Mouse (Mus musculus) NIH3T3 (cell line): ENCODE measurements around the gene Lrg1.
A peak's percentile ranks its signal among the peaks of the same experiment; 100 is the strongest.

Experiments used
- DNase-seq: peaks from one replicate; pipeline ENCODE4 v3.0.0-alpha.2; 2012; ENCODE audit warnings: low read depth

Lrg1 gene

DNA sequence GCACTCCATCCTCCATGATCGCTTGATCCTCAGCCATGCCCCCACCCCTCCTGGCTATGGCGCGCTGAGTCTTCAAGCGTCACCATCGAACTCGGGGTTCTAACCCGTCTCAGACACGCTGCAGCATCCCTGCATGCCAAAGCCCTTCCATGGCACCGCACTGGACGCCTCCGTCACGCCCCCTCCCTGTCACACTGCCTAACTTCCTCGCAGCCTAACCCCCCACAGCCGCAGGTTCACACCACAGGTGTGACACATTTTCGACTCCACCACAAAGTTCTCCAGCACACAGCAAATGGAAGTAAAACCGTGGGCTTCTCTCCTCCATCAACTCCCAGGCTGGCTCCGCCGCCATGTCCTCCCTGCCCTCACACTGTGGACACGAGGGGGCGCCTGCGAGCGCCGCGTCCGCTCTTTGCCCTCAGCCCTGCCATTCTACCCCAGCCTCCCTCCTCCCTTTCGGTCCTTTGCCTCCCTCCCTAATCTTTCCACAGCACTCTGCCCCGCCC, 12.7 kb upstream of the Lrg1 start:
- DNase-seq = peak; percentile 82

DNA sequence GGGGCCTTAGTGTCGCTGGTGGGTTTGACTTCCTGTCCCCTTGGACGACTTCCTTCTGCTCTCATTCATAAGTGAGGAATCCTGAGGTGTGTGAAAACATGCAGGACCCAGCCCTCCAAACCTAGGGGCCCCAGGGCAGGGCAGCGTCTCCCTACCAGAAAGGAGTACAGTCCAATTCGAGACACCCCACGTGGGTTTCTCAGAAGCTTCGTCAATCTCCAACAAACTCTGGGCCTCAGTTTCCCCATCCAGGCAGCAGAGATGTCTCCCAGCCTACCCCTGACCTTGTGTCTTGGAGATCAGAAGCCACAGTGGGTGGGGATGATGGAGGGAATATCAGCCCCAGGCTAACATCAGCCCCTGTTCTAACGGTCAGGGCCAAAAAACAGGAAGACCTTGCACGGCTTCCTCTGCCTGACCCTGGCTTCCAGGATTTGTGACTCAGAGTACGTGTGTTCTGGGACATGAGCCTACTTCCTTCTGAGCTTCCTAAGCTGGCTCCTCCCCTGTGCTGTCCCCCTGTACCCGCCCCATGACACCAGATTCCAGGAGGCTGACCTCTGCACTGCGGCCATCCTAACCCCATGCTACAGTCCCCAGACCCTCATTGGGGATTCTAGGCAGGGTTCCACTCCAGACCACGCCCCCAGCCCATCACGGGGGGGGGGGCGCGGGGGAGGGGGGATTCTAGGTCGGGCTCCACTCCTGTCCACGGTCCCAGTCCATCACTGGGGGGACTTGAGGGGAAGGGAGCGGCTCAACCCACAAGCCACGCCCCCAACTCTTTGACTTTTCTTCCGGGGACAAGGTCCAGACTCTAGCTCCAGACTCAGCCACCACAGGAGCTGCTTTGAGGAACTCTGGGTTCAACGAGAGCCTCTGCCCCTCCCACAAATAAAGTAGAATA, 11.9 kb upstream of the Lrg1 start:
- DNase-seq = peak; percentile 49

DNA sequence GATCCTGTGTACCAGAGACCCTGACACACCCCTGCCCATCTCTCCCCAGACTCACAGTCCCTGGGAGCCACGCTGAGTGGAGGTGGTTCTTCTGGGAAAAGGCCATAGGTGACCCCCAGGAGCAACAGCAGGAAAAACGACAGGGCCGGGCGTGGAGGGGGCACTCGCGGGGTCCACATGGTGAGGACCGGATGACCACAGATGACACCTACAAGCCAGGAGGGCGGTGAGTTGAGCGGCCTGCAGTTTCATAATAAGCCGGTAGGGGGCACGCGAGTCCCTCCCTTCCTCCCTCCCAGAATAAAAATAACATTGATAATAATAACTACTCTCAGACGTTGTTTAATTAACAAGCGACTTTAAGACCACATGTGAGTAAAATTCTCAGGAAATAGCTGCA, 10.9 kb upstream of the Lrg1 start:
- DNase-seq = peak; percentile 80

DNA sequence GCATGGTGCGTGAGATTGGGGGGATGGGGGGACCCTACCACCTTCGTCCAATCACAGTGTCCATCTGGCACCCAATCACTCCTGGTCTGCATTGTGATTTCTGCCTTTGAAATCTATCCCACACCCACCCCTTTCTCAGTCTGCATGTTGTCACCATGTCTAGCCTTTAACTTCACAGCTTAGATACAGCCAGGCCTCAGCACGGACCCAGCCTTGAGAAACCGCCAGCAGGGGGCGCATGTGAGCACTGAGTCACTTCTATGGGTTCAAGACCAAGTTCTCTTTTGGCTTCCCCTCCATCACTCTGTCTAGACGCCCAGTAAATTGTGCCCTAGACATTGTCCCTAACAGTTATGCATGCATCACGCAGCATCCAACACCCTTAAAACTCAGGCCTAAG, 10.0 kb upstream of the Lrg1 start:
- peak; percentile 85 for DNase-seq

DNA sequence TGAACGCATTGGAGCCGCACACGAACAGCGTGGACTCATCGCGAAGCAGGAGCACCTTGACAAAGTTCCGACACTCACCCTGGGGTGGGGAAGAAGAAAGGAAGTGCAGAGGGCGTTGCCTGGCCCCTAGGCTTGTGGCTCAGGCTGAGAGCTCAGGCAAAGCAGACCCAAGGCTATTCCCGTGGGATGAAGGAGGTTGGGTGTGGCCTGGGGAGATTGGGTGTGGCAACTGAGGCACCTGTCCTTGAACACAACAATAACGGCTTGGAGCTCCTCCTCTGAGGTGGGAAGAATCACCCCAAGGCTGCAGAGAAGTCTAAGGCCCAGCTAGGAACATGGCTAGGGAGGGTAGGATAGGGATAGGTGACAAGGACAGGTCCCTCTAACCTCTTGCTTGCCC, 9.3 kb upstream of the Lrg1 start:
- no peak for DNase-seq

DNA sequence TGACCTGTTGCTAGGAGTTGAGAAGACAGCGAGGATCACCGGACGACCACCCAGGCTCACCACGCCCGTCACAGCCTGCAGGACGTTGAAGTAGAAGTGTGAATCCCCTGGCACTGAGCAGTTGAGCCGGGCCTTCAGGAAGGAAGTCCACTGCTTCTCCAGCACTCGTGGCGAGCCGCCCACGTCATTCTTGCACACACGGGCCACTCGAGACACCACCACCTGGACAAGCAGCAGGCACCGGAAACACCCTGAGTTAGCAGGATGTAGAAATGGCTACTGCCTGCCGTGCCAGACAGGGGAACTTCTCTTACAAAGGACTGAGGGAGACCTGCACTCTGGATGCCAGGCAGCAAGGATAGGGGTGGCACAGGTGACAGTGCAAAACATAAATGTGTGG, 6.4 kb upstream of the Lrg1 start:
- no peak for DNase-seq

DNA sequence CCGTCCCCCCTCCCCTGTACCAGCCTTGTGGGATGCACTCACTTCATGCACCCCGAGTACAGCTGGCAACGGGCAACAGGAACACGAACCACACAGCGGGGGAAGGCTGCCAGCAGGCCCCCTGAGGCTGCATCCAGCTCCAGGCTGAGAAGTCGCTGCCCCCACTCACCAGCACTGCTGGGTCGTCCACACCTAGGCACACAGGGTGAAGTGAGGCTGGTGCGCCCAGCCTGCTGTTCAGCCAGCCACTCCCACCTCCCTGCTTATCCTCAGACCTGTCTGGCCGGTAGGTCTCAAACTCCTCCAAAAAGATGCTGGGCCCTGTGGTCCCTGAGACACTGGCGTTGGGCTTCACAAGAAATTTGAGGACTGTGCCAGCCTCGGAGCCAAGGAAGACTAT, 4.4 kb upstream of the Lrg1 start:
- no peak for DNase-seq

DNA sequence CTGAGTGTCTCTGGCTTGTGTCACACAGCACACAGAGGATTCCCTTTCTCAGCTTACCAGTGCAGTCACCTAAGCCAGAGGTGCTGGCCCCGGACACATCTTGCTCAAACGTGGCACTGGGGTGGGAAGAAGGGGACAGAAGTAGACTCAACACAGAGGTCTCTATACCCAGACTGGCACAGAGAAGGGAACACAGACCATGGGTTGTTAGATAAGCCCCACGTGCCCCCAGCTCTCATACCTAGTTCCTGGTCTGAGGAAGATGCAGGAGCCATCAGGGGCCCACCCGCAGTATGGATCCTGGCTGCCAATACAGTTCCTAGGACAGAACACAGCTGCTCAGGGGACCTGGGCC, 3.5 kb upstream of the Lrg1 start:
- no peak for DNase-seq

DNA sequence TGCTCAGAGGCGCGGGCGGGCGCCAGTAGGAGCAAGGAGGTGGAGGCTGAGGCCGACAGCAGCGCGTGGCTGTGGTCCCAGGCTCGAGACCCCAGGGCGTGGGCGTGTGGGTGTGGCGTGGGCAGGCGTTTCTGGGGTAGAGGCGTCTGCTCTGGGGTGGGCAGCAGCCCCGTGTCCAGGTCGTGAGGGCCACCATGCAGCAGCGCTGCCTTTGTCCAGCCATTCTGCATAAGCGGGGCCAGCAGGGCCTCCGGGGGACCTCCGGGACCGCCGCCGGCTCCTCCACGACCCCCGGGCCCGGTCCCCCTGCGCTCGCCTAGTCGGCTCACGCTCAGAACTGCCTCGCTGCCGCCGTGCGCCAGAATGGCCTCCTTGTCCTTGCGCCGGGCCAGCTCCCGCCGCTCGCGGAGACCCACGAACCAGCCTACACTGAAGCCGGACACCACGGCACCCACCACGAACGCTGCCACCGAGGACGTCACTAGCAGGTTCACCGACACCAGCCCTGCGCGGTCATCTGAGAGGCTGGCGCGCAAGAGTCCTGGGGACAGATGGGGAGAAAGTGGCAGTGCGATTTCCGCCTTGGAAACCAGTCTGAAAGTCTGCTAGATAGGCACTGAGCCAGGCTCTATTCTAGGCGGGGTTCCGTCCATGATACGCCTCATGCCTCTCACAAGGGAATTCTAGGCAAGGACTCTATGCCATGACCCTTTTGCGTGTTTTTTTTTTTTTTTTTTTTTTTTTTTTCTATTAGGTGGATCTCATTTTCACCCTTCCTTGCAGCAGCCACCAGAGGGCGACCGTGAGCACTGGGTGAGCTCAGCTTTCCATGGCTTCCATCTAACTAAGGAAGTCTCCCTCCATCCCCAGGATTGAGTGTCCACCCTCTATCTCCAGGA, 2.8 kb upstream of the Lrg1 start:
- DNase-seq = peak; percentile 87

DNA sequence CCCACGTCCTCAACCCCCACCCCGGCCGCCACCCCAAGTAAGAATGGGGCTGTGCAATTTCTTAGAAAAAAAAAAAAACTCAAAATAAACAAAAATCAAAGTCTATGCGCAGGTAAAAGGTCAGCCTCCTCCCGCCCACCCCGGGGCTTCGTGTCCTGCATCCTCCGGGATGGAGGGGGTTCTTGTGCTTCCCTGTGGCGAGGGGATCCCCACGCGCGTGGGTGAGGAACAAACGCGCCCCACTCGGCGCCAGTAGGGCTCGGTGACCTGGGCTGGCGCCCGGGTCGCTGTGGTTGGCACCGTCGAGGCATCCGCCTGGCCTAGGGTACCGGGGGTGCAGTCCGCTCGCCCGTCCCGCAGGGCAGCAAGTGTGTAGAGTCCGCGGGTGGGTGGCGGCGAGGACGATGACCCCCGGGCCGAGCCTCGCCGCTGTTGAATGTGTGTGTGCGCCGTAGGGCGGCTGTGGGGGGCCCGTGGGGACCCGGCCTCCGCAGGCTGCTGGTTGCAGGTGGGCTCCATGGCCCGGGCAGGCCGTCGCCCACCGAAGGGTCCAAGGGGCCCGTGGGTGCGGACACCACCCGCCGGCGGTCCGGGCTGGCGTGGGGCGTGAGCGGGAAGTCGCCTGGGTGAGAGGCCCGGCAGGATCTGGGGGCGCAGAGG, 2.0 kb upstream of the Lrg1 start:
- DNase-seq = no peak

DNA sequence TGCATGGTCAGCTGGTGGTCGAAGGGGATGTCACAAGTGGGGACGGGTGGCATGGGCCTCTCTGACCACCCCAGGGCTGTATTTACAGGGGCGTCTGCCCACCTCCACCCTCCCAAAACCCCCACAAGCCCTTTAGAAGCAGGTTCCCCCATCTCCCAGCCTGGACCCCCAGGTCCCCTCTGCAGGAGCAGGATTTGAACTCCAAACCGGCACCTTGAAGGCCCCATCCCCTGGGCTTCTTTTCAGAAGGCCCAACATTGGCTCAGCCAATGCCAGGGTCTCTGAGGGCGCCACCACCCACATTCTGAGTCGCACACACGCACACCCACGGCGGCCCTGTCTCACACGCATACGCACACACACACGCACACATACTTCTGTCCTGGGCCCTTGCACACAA, 1.4 kb upstream of the Lrg1 start:
- DNase-seq = no peak

DNA sequence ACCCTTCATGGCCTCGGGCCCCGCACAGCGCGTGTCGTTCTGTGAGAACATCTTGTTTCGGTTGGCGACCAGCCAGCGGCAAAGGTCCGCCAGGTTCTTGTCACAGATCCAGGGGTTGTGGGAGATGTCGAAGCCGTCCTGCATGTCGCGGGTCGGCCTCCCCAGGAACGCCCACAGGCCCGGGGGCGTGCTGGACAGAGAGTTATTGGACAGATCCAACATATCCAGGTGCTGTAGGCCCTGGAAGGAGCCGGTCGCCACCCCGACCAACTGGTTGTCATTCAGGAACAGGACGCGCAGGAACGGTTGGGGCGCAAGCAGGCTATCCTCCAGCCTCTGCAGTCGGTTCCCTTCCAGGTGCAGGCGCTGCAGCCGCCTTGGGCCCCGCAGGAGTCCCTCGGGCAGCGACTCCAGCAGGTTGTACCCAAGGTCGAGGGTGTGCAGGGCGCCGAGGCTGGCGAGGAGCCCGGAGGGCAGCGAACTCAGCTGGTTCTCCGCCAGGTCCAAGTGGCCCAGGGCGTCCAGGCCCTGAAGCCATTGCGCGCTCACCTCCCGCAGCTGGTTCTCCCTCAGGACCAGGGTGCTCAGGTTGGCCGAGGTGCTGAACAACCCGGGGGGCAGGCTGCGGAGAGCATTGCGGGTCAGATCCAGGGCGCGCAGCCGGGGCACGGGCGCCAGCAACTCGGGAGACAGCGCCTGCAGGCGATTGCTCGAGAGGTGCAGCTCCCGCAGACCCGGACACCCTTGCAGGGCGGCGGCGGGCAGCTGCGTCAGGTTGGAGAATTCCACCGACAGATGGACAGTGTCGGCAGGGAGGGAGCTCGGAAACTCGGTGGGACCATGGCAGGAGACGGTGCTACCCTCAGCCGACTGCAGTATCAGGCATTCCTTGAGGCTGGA, 1.6 kb downstream of the Lrg1 start:
- DNase-seq = no peak

DNA sequence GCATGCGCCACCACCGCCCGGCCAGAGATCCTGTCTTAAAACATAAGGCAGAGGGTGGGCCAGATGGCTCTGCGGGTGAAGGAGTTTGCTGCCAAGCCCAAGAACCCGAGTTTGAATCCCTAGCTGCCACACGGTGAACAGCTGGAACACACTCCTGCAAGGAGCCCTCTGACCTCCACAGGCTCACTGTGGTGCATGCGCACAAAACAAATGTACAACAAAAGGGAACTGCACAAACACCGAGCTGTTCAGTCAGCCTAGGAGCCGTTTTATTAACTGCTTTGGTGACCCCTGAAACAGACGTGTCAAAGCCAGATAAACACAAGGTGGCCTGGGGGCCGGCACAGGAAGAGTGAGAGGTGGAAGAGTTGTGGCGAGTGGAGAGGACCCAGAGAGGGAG, 2.4 kb downstream of the Lrg1 start:
- DNase-seq = no peak

DNA sequence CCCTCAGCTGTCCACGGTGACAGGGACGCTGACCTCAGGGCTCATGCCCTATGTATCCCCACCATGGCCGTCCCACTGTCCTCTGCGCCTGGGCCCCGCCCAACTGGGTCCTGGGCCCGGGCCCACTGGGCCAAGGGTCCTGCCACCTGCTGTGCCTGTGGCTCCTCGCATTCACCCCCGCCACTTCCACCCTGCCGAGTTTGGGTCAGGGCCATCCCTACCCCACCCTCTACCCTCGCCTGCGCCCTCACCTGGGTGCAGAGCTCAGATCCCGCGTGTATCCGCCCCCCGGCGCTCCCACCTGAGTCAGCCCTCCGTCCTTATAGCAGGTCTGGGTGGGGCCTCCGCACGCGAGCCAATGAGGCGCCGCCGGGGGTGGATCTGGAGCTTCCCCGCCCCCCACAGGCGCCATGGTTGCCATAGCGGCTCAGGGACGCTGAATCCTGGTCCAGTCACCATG, 4.5 kb downstream of the Lrg1 start, which contains the start of gene Plin5:
Gene Plin5 (minus strand): TSS at position 346 of the 460 bp plus-strand sequence.
- DNase-seq = no peak

DNA sequence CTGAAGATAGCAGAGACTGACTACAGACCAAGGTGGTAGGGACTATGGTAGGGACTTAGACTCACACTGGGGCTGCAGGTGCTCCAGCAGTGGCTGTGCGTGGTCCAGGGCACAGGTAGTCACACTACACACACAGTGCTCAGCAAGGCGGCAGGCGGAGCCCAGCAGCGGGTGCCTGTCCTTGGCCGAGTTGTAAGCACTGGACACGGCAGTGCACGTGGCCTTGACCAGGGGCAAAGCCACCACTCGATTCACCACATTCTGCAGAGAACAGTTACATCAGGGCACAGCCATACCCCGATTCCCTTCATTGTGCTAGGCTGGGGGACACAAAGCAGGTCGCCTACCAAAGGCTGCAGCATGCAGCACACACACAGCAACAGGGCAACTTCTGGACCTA, 5.6 kb downstream of the Lrg1 start:
- no peak for DNase-seq

DNA sequence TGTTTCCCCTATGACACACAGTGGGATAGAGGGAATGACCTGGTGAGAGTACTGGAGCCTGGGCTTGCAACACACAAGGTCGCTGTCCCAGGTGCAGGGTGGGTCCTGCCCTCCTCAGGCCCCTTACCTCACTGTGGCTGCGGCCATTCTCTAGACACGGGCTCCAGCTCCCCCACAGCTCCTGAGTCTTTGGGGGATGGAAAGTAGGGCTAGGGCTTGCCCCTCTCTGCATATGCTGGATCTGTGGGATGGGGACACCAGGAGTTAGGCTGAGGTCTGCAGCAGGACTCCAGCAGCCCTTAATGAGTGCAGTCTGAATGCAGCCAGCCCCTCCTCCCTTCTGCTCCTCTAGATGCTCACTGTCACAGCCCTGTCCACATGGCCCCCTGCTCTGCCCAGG, 9.1 kb downstream of the Lrg1 start:
- no peak for DNase-seq

DNA sequence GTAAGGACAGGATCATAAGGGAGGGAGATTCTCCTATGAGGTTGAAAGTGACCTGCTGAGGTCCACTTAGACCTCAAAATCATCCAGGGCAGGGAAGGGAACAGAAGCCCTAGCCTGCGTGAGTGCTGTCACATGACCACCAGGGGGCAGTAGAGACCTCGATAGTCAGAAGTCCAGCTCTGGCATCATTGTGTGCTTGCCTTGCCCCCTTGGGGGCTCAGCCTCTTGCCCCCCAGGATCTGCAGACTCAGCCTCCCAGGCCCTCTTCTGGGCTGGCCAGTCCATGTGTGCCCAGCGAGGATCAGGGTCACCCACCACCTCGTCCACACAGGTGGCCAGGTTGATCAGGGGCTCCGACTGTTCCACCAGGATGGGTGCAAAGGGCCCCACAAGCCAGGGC, 9.9 kb downstream of the Lrg1 start:
- DNase-seq = peak; percentile 81

DNA sequence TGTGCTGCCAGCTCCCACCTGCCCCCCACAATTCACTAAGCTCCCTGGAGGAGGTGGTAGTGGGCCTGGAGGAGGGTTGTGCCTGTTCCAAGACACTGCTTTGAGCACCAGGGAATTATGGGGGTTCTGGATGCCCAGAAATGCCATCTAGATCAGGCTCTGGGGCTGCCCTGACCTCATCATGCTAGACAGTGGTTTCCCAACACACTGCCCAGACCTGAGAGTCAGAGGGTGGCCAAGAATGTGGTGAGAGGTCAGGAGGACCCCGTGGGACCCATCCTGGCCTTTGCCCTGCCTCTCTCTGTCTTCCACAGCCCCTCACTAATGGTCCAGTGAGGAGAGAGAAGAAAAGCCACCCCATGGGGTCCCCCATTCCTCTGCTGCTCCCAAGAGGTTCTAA, 10.8 kb downstream of the Lrg1 start:
- no peak for DNase-seq

DNA sequence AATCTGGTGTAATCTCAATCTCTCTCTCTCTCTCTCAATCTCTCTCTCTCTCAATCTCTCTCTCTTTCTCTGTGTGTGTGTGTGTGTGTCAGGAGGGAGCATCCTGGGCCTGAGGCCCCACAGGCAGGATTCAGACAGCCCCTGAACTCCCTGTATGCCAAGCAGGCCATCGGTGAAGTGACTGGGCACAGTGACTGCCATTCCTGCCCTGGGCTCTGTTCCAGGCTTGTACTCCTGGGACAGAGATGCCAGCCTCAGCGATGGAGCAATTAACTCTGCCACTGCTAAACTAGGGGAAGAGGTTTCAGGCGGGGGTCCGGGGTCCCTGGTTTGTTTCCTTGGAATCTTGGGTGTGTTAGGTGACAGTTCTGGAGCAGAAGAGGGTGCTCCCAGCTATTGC, 11.2 kb downstream of the Lrg1 start:
- DNase-seq = no peak

DNA sequence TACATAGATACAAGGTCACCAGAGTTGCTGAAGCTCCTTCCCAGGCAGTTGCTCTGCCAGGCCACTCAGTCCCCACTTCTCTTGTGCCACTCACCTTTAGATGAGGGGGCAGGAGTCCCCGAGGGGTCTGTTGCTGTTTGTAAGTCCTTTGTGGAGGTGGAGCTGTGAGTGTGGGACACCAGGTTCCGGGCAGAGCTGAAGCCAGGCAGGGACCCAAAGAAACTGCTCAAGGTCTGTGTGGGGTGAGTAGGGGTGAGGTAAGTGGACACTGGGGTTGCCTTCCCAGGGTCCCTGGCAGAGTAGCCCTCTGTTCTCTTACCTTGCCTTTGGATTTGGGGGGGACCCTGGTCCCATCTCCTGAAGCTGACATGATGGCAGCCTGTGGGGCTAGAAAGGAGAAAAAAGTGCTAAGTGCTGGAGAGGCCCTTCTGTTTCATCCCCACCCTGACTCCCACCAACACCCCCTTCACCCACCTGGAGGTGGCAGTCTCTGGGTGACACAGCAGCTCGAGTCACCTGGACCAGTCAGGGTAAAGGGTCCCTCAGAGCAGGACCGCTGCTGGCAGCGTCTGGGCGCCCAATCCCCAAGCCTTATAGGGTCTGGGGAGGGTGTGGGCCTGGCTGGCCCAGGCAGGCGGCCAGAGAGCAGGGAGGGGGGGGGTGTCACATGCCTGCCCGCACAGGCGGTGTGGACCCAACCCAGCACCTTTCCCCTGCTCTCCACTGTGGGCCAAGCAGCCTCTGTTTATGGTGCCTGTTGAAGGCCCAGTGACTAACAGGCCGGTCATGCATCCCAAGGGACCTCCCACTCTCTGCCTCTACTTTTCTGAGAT, 12.4 kb downstream of the Lrg1 start, which contains the start of gene Plin4:
Gene Plin4 (minus strand): TSS at position 585 of the 833 bp plus-strand sequence.
- peak; percentile 86 for DNase-seq
